Mouse (Mus musculus): Measurements from ENCODE around the gene Dnajc30. TPM values are rescaled to one million over a fixed set of nuclear protein-coding genes. Genes with fewer than 3 reads are reported as not detected.

The Dnajc30 gene
- total RNA-seq (2015; ENCODE audit: low replicate concordance), result 1.5 and 7.9 TPM in 2 replicates
- total RNA-seq (2017; ENCODE audit: low replicate concordance), result 2.2 and 4.6 TPM in 2 replicates

- ATAC-seq (replicated peaks; ENCODE audit: low FRiP score, poor library complexity, severe bottlenecking), result peak; percentile 97
These were observed at the start of gene Dnajc30 for GRCm38 (mm10) chr5:135063629-135064381. Gene Dnajc30 (plus strand): TSS chr5:135064202.

- peak; percentile 75 for ATAC-seq (replicated peaks; ENCODE audit: low FRiP score, poor library complexity, severe bottlenecking)
These were observed 48.5 kb upstream of the Dnajc30 start for GRCm38 (mm10) chr5:135015497-135015896.

- no peak for ATAC-seq (replicated peaks; ENCODE audit: low FRiP score, poor library complexity, severe bottlenecking)
These were observed 47.7 kb upstream of the Dnajc30 start for GRCm38 (mm10) chr5:135016224-135016759.

GRCm38 (mm10) chr5:135021814-135022213 lies 42.2 kb upstream of the Dnajc30 start:
- ATAC-seq (replicated peaks; ENCODE audit: low FRiP score, poor library complexity, severe bottlenecking), result no peak

DNA sequence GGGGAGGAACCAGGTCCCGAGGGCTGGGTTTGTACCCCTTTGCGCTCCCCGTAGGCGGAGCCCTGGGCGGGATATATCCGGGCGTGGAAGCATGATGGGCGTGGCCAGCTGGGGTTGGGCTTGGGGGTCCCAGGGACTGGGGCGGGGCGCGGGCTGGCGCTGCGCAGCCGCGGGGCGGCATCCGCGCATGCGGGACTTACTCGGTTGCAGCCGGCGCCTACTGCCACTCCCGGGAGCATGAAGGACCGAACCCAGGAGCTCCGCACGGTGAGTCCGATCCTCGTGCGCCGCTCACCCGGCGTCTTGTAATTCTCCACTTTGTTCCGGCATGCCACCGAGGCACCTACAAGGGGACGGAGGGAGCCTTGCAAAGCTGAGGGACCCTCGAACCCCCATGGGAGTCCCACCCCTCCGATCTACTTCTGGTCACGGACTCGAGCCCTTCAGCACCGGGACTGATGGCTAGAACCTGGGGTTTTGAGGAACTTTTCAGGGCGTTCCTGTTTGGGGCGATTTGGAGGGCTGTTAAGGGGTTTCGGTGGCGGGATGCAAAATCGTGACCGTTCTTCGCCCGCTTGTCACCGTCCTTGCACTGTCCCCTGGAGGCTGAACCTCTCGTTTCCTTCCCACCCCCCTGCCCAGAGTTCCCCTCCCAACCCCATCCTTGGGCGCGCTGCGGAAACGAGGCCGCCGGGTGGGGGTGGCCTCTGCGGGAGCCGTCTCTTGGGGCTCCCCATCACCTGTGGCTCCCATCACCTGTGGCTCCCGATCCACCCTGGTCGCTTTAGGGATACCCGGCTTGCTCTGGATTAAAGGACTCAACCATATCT lies 40.4 kb upstream of the Dnajc30 start, which contains the start of gene Stx1a:
Stx1a (plus strand) TSS at position 139 of the 830 bp plus-strand sequence.
- no peak for ATAC-seq (replicated peaks; ENCODE audit: low FRiP score, poor library complexity, severe bottlenecking)

GRCm38 (mm10) chr5:135024665-135025224 lies 39.3 kb upstream of the Dnajc30 start:
- ATAC-seq (replicated peaks; ENCODE audit: low FRiP score, poor library complexity, severe bottlenecking), result no peak

GRCm38 (mm10) chr5:135025899-135026298 lies 38.1 kb upstream of the Dnajc30 start:
- no peak for ATAC-seq (replicated peaks; ENCODE audit: low FRiP score, poor library complexity, severe bottlenecking)

GRCm38 (mm10) chr5:135029007-135029854 lies 34.8 kb upstream of the Dnajc30 start:
- ATAC-seq (replicated peaks; ENCODE audit: low FRiP score, poor library complexity, severe bottlenecking), result no peak

- ATAC-seq (replicated peaks; ENCODE audit: low FRiP score, poor library complexity, severe bottlenecking), result no peak
These were observed 31.4 kb upstream of the Dnajc30 start for GRCm38 (mm10) chr5:135032581-135032980.

GRCm38 (mm10) chr5:135034593-135034992 lies 29.4 kb upstream of the Dnajc30 start:
- 0 out of 2 replicates have a peak, but pooled peaks have one; percentile 29 for ATAC-seq (replicated peaks; ENCODE audit: low FRiP score, poor library complexity, severe bottlenecking)

GRCm38 (mm10) chr5:135035608-135036359 lies 28.2 kb upstream of the Dnajc30 start:
- no peak for ATAC-seq (replicated peaks; ENCODE audit: low FRiP score, poor library complexity, severe bottlenecking)

DNA sequence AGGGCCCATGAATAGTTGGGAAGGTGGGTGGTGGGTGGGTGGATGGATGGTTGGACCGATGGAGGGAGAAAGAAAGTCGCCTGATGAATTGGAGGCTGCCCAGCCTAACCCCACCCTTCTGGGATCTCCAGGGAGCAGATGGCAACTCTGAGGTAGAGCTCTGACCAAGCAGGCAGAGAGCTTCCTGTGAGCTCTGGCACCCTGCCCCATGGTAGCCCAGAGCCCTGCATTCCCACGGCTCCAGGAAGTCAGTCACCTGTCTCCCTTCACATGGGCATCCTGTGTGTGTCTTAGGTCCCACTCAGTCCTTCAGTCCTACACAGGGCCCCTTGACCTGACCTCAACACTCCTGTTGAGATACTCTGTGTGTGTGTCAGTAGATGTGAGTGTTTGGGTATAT lies 26.1 kb upstream of the Dnajc30 start:
- no peak for ATAC-seq (replicated peaks; ENCODE audit: low FRiP score, poor library complexity, severe bottlenecking)

GRCm38 (mm10) chr5:135039541-135039940 lies 24.5 kb upstream of the Dnajc30 start:
- ATAC-seq (replicated peaks; ENCODE audit: low FRiP score, poor library complexity, severe bottlenecking), result no peak

DNA sequence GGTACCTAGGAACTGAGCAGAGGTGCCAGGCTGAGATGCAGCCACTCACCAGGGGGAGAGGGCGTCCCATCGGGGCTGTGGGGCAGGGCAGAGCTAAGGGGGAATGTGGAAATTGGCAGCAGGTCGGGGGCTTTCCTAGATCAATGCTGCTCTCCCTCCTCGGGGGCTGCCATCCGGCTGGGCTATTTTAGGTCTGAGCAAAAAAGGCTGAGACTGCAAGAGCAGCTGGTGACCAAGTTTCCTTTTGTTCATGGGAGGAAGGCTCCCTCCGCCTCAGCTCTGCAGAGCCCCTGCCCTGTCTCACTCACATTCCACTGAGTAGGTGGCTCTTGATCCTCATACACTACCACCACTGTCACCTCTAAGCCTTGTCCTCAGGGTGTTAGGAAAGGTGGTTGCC lies 23.9 kb upstream of the Dnajc30 start:
- no peak for ATAC-seq (replicated peaks; ENCODE audit: low FRiP score, poor library complexity, severe bottlenecking)

DNA sequence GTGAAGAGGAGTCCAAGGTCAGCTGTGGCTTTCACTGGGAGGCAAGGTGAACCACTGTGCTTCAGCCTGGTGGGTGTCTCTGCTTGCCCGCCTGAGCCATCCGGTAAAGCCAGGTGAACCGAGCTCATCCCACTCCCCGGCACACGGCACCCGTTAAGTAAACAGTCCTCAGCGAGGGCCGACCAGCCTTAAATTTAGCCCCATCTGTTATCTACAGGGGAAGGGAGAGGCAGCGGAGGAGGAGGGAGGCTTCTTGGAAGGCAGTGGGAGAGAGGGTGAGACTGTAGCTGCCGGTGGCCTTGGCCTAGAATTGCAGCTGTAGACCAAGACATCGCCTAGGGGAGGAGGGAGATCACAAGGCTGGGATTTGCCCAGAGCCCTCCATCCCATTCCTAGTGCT lies 23.2 kb upstream of the Dnajc30 start:
- no peak for ATAC-seq (replicated peaks; ENCODE audit: low FRiP score, poor library complexity, severe bottlenecking)

DNA sequence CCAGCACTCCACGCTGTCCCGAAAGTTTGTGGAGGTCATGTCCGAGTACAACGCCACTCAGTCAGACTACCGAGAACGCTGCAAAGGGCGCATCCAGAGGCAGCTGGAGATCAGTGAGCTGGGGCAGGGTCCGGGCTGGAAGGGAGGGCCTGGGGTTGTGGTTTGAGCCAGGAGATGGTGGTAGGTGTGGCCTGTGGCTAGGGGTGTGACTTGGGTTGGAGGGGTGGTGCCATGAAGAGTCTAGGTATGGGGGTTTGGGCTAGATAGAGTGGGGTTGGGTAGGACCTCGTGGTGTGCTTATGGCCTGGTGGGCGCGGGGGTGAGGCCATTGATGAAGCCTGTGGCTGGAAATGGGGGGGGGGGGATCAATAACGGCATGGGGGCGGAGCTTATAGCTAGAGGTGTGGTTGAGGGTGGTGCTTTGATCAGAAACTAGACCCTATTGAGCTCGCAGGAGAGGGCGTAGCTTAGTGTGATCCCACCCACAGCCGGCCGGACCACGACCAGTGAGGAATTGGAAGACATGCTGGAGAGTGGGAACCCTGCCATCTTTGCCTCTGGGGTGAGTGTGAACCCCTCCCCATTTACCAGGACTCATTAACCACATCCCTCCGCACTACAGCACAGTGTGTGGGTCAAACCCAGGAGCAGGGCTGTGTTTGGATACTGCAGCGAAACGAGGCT lies 21.8 kb upstream of the Dnajc30 start:
- no peak for ATAC-seq (replicated peaks; ENCODE audit: low FRiP score, poor library complexity, severe bottlenecking)

DNA sequence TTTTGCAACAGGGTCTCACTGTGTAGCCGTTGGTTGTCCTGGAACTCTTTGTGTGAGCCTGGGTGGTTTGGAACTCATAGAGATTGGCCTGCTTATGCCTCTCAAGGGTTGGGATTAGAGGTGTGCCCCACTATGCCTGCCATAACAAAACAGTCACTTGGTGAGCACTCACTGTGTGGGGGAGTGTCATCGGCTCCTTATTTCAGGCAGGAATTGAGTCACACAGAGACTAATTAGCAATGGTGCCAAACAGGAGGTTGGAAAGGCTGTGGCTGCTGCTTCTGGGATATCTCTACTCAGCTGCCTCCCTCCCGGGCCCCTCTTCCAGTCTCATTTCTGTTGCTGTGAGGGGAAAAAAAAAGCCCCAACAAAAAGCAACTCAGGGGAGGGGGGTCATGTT lies 19.4 kb upstream of the Dnajc30 start:
- ATAC-seq (replicated peaks; ENCODE audit: low FRiP score, poor library complexity, severe bottlenecking), result no peak

DNA sequence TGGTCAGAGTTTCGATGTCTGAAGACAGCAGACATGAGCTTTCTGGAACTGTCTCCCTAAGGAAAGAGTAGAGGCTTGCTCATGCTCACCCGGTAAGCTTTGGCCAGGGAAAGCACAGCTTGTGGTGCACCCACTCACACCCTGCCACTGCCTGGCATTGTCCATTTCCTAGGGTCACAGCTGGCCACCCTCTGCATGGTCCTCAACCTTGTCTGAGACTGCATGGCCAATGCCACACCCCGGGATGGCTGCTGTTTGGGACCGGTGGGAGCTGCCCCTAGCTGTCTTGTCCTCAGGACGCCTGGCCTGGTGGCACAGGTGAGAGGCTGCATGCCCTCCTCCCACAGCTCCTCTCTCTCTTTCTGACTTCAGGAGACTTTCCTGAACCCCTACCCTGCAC lies 15.5 kb upstream of the Dnajc30 start:
- ATAC-seq (replicated peaks; ENCODE audit: low FRiP score, poor library complexity, severe bottlenecking), result no peak
